Comparison of ENCODE assay signal across 21 mouse cellular contexts in genomic region chr8:10651546-10652315, GRCm38 (mm10).
A peak's percentile ranks its signal among the peaks of the same experiment; 100 is the strongest.
DNase-seq lines count a peak whose midpoint lies in the region; ATAC-seq lines count a peak whose summit lies in the region.
"Had no signal": no experiment of that assay in that cellular context is flagged by ENCODE, and none has a peak within 500 bp of the region (broad histone marks: within the 10 kb centered on the region; RNA-seq: fewer than 3 reads in every experiment).

No protein-coding gene starts in this region.

- H3K4me3 ChIP-seq in embryonic facial prominence, embryonic 14.5 days (ENCODE audit: low read depth, low read length) = no peak overlapping the region
- no peak overlapping the region for H3K4me3 ChIP-seq in embryonic facial prominence, embryonic 10.5 days
- no peak overlapping the region for H3K4me3 ChIP-seq in heart, embryonic 16.5 days (ENCODE audit: low read length)
- no peak overlapping the region for H3K4me3 ChIP-seq in midbrain, embryonic 14.5 days (replicated peaks; ENCODE audit: low read depth, low read length)
- H3K4me3 ChIP-seq in midbrain, embryonic 10.5 days = no peak overlapping the region
- H3K4me3 ChIP-seq: embryonic facial prominence, embryonic 12.5 days; gastrocnemius, adult 2 months; limb, embryonic 15.5 days; lung, embryonic 15.5 days; stomach, embryonic 15.5 days had no signal

- peak; percentile 72; the same call in 1 of the 2 replicates for ATAC-seq in embryonic facial prominence, embryonic 14.5 days (ENCODE audit: low read depth)
- no peak for ATAC-seq in heart, embryonic 16.5 days (replicated peaks; ENCODE audit: extremely low read depth, insufficient read depth, low FRiP score)
- no peak for ATAC-seq in midbrain, embryonic 14.5 days (ENCODE audit: low FRiP score, low TSS enrichment)
- ATAC-seq in erythroblast, adult 5-6 weeks (replicated peaks; ENCODE audit: low FRiP score, poor library complexity, severe bottlenecking) = no peak
- ATAC-seq: CD4-positive, CD25-positive, alpha-beta regulatory T cell, adult 4 months; forebrain, postnatal 0 days; hindbrain, postnatal 0 days had no signal

- no peaks in the 10 kb centered on the region for H3K27me3 ChIP-seq in embryonic facial prominence, embryonic 14.5 days (replicated peaks; ENCODE audit: control insufficient read depth, insufficient read depth, low read length)
- no peaks in the 10 kb centered on the region for H3K27me3 ChIP-seq in embryonic facial prominence, embryonic 10.5 days (replicated peaks; ENCODE audit: low read depth, poor library complexity, severe bottlenecking)
- H3K27me3 ChIP-seq in heart, embryonic 16.5 days (ENCODE audit: control insufficient read depth, insufficient read depth, low read length) = no peaks in the 10 kb centered on the region
- no peaks in the 10 kb centered on the region for H3K27me3 ChIP-seq in midbrain, embryonic 14.5 days (ENCODE audit: control insufficient read depth, insufficient read depth, low read length)
- H3K27me3 ChIP-seq in midbrain, embryonic 10.5 days (ENCODE audit: low read depth, poor library complexity, severe bottlenecking) = no peaks in the 10 kb centered on the region
- H3K27me3 ChIP-seq: embryonic facial prominence, embryonic 12.5 days; limb, embryonic 15.5 days; lung, embryonic 15.5 days; stomach, embryonic 15.5 days had no signal

- H3K36me3 ChIP-seq in embryonic facial prominence, embryonic 14.5 days (ENCODE audit: control insufficient read depth, insufficient read depth, low read length) = no peaks in the 10 kb centered on the region
- H3K36me3 ChIP-seq in embryonic facial prominence, embryonic 10.5 days (replicated peaks) = no peaks in the 10 kb centered on the region
- no peaks in the 10 kb centered on the region for H3K36me3 ChIP-seq in heart, embryonic 16.5 days (ENCODE audit: control insufficient read depth, insufficient read depth)
- no peaks in the 10 kb centered on the region for H3K36me3 ChIP-seq in midbrain, embryonic 14.5 days (ENCODE audit: control insufficient read depth, insufficient read depth, low read length)
- H3K36me3 ChIP-seq in midbrain, embryonic 10.5 days = no peaks in the 10 kb centered on the region
- H3K36me3 ChIP-seq: embryonic facial prominence, embryonic 12.5 days; G1E; limb, embryonic 15.5 days; lung, embryonic 15.5 days; stomach, embryonic 15.5 days had no signal

- 69% methylated on average over 12 of the region's 12 CpGs for WGBS in embryonic facial prominence, embryonic 14.5 days
- WGBS in embryonic facial prominence, embryonic 10.5 days = 83% methylated on average over 12 of the region's 12 CpGs
- WGBS in heart, embryonic 16.5 days = 63% methylated on average over 12 of the region's 12 CpGs
- 67% methylated on average over 12 of the region's 12 CpGs for WGBS in midbrain, embryonic 14.5 days
- 81% methylated on average over 12 of the region's 12 CpGs for WGBS in midbrain, embryonic 10.5 days

- no peak overlapping the region for H3K4me2 ChIP-seq in embryonic facial prominence, embryonic 14.5 days (ENCODE audit: low read depth, low read length)
- H3K4me2 ChIP-seq in heart, embryonic 16.5 days (ENCODE audit: low read depth, low read length) = no peak overlapping the region
- no peak overlapping the region for H3K4me2 ChIP-seq in midbrain, embryonic 14.5 days (ENCODE audit: low read length)
- H3K4me2 ChIP-seq: embryonic facial prominence, embryonic 12.5 days; limb, embryonic 15.5 days; lung, embryonic 15.5 days; stomach, embryonic 15.5 days had no signal

- H3K4me1 ChIP-seq in embryonic facial prominence, embryonic 14.5 days (ENCODE audit: control insufficient read depth, insufficient read depth, low read length) = no peaks in the 10 kb centered on the region
- peaks cover 9% of the 10 kb centered on the region for H3K4me1 ChIP-seq in embryonic facial prominence, embryonic 10.5 days
- H3K4me1 ChIP-seq in heart, embryonic 16.5 days (ENCODE audit: control insufficient read depth, insufficient read depth, low read length) = peaks cover 12% of the 10 kb centered on the region
- no peaks in the 10 kb centered on the region for H3K4me1 ChIP-seq in midbrain, embryonic 14.5 days (ENCODE audit: control insufficient read depth, insufficient read depth, low read length)
- H3K4me1 ChIP-seq in midbrain, embryonic 10.5 days = peaks cover 3% of the 10 kb centered on the region; the same call in 1 of the 2 replicates
- H3K4me1 ChIP-seq: lung, embryonic 15.5 days; stomach, embryonic 15.5 days had no signal

- H3K27ac ChIP-seq in embryonic facial prominence, embryonic 14.5 days (replicated peaks; ENCODE audit: low read depth, low read length) = no peak overlapping the region
- no peak overlapping the region for H3K27ac ChIP-seq in embryonic facial prominence, embryonic 10.5 days (replicated peaks)
- H3K27ac ChIP-seq in heart, embryonic 16.5 days (ENCODE audit: low read length) = peak overlapping the region; percentile 7; the same call in 1 of the 2 replicates
- H3K27ac ChIP-seq in midbrain, embryonic 14.5 days (replicated peaks; ENCODE audit: low read depth, low read length) = no peak overlapping the region
- H3K27ac ChIP-seq in midbrain, embryonic 10.5 days (replicated peaks) = no peak overlapping the region
- H3K27ac ChIP-seq: embryonic facial prominence, embryonic 12.5 days; gastrocnemius, adult 2 months; hindbrain, postnatal 0 days; limb, embryonic 15.5 days; lung, embryonic 15.5 days; stomach, embryonic 15.5 days had no signal

- no peaks in the 10 kb centered on the region for H3K9me3 ChIP-seq in embryonic facial prominence, embryonic 14.5 days (ENCODE audit: control insufficient read depth, low read length)
- H3K9me3 ChIP-seq in embryonic facial prominence, embryonic 10.5 days = peaks cover 3% of the 10 kb centered on the region; the same call in 1 of the 2 replicates
- no peaks in the 10 kb centered on the region for H3K9me3 ChIP-seq in heart, embryonic 16.5 days (replicated peaks; ENCODE audit: control insufficient read depth, low read length)
- no peaks in the 10 kb centered on the region for H3K9me3 ChIP-seq in midbrain, embryonic 14.5 days (ENCODE audit: control insufficient read depth, low read length)
- H3K9me3 ChIP-seq in midbrain, embryonic 10.5 days (replicated peaks) = no peaks in the 10 kb centered on the region
- H3K9me3 ChIP-seq: embryonic facial prominence, embryonic 12.5 days; limb, embryonic 15.5 days; lung, embryonic 15.5 days; stomach, embryonic 15.5 days had no signal

- no peak for DNase-seq in embryonic facial prominence, embryonic 14.5 days (ENCODE audit: low spot score)
- DNase-seq in embryonic facial prominence, embryonic 10.5 days (ENCODE audit: low spot score) = no peak
- no peak for DNase-seq in heart, postnatal 14 days
- DNase-seq in midbrain, embryonic 14.5 days = peak; percentile 34
- no peak for DNase-seq in midbrain, embryonic 10.5 days (ENCODE audit: low spot score)
- DNase-seq in frontal cortex, postnatal 36 days (ENCODE audit: low spot score in 2 of 2) = no peak
- DNase-seq: adrenal gland, postnatal 36 days; cerebellum, adult 8-10 months; forebrain, postnatal 0 days; gastrocnemius, adult 2 months; right cerebral cortex, postnatal 14 days; thymus, postnatal 14 days had no signal

- no peak overlapping the region for H3K9ac ChIP-seq in embryonic facial prominence, embryonic 14.5 days (ENCODE audit: low read depth, low read length)
- H3K9ac ChIP-seq in heart, embryonic 16.5 days (ENCODE audit: low read length) = no peak overlapping the region
- H3K9ac ChIP-seq in midbrain, embryonic 14.5 days (replicated peaks; ENCODE audit: low read length) = no peak overlapping the region
- H3K9ac ChIP-seq: embryonic facial prominence, embryonic 12.5 days; forebrain, postnatal 0 days; limb, embryonic 15.5 days; lung, embryonic 15.5 days; stomach, embryonic 15.5 days had no signal

- intact Hi-C loops in heart, postnatal 14 days (cut with DNase I) = no loop called here
